ENCODE assay signal across 9 mouse cellular contexts in genomic region chr16:38858120-38858749, GRCm38 (mm10). TPM values are rescaled to one million over a fixed set of nuclear protein-coding genes. Genes with fewer than 3 reads are reported as not detected.
DNase-seq lines count a peak whose midpoint lies in the region; ATAC-seq and TF ChIP-seq lines count a peak whose summit lies in the region.
"Had no signal": no experiment of that assay in that cellular context is flagged by ENCODE, and none has a peak within 500 bp of the region (broad histone marks: within the 10 kb centered on the region; RNA-seq: fewer than 3 reads in every experiment).

No protein-coding gene starts in this region.

- TF ChIP-seq CTCF in intestine, postnatal 0 days (IDR thresholded peaks at IDR 0.05; ENCODE audit: low read depth): peak; percentile 70
- peak; percentile 35 to 95; a peak in 3 of 4 replicates for TF ChIP-seq CTCF in CH12.LX (conservative IDR thresholded peaks at IDR 0.05 in 1 of 2, IDR thresholded peaks at IDR 0.05 in 1 of 2; ENCODE audit: low read depth in 2 of 2, low read length in 2 of 2)
- TF ChIP-seq CTCF in heart, postnatal 0 days (IDR thresholded peaks at IDR 0.05; ENCODE audit: low read depth): peak; percentile 59

- ATAC-seq in intestine, postnatal 0 days: no peak
- ATAC-seq in intestine, embryonic 15.5 days: no peak
- no peak; the same call in 1 of the 2 replicates for ATAC-seq in heart, postnatal 0 days (ENCODE audit: insufficient read depth, low read depth)

- no peaks in the 10 kb centered on the region for H3K27me3 ChIP-seq in intestine, postnatal 0 days (replicated peaks; ENCODE audit: control insufficient read depth, insufficient read depth, low read length)
- no peaks in the 10 kb centered on the region for H3K27me3 ChIP-seq in intestine, embryonic 15.5 days (replicated peaks)
- H3K27me3 ChIP-seq in CH12.LX (replicated peaks): peaks cover 26% of the 10 kb centered on the region
- H3K27me3 ChIP-seq in heart, postnatal 0 days (ENCODE audit: control insufficient read depth, insufficient read depth, low read length): no peaks in the 10 kb centered on the region
- H3K27me3 ChIP-seq in splenic B cell, adult 2 months (ENCODE audit: control insufficient read depth, insufficient read depth, low read length, poor library complexity, severe bottlenecking): no peaks in the 10 kb centered on the region

- peak; percentile 62 for DNase-seq in CH12.LX (ENCODE audit: extremely low read depth)
- DNase-seq in NIH3T3 (ENCODE audit: low read depth): peak; percentile 64
- peak; percentile 33 for DNase-seq in heart, postnatal 0 days (ENCODE audit: low spot score)
- DNase-seq in splenic B cell, adult 2 months (ENCODE audit: low read depth, low spot score): peak; percentile 50
- DNase-seq in frontal cortex, postnatal 10 days (ENCODE audit: low spot score in 2 of 2): no peak
- no peak for DNase-seq in spleen, postnatal 10 days (ENCODE audit: low spot score in 2 of 2)

- no peak overlapping the region for H3K9ac ChIP-seq in intestine, postnatal 0 days (ENCODE audit: low read depth, low read length)
- H3K9ac ChIP-seq in intestine, embryonic 15.5 days: no peak overlapping the region
- H3K9ac ChIP-seq in CH12.LX (ENCODE audit: insufficient read depth, low read depth): no peak overlapping the region
- no peak overlapping the region for H3K9ac ChIP-seq in heart, postnatal 0 days (replicated peaks; ENCODE audit: low read depth, low read length)

- no peak for TF ChIP-seq POLR2A in CH12.LX (IDR thresholded peaks at IDR 0.05; ENCODE audit: low read depth, low read length)

- dilution Hi-C loops in CH12.LX (cut with MboI; ENCODE audit: extremely low pct_ligation_motif_present, extremely low pct_unique_long_range_greater_than_20kb, low sequenced_read_pairs): no loop called here

- H3K9me3 ChIP-seq in intestine, postnatal 0 days (ENCODE audit: control insufficient read depth): no peaks in the 10 kb centered on the region
- no peaks in the 10 kb centered on the region for H3K9me3 ChIP-seq in intestine, embryonic 15.5 days
- no peaks in the 10 kb centered on the region for H3K9me3 ChIP-seq in CH12.LX (replicated peaks; ENCODE audit: low read length)
- H3K9me3 ChIP-seq in heart, postnatal 0 days (replicated peaks; ENCODE audit: control insufficient read depth, low read length): no peaks in the 10 kb centered on the region

- in situ Hi-C loops in CH12.LX (cut with MboI; ENCODE audit: low pct_ligation_motif_present, low pct_unique_long_range_greater_than_20kb, low sequenced_read_pairs): loop anchor here (10.0 kb wide), 1 partner anchor 197 kb away; no protein-coding TSS in a partner anchor

- TF ChIP-seq RAD21 in CH12.LX (IDR thresholded peaks at IDR 0.05; ENCODE audit: low read depth, low read length): peak; percentile 96

- H3K4me2 ChIP-seq in intestine, postnatal 0 days (replicated peaks; ENCODE audit: low read depth): no peak overlapping the region
- no peak overlapping the region; the same call in 1 of the 2 replicates for H3K4me2 ChIP-seq in intestine, embryonic 15.5 days (replicated peaks)
- peak overlapping the region; percentile 60 for H3K4me2 ChIP-seq in CH12.LX (ENCODE audit: insufficient read depth, low read depth, poor library complexity, severe bottlenecking)
- no peak overlapping the region for H3K4me2 ChIP-seq in heart, postnatal 0 days (ENCODE audit: low read depth, low read length)

- no peak overlapping the region for H3K27ac ChIP-seq in intestine, postnatal 0 days (ENCODE audit: low read depth, low read length)
- no peak overlapping the region for H3K27ac ChIP-seq in intestine, embryonic 15.5 days
- H3K27ac ChIP-seq in CH12.LX (ENCODE audit: insufficient read depth, low read depth): no peak overlapping the region
- no peak overlapping the region for H3K27ac ChIP-seq in heart, postnatal 0 days (ENCODE audit: low read depth)

- 24% methylated on average over 8 of the region's 8 CpGs for WGBS in intestine, postnatal 0 days
- WGBS in intestine, embryonic 15.5 days: 25% methylated on average over 8 of the region's 8 CpGs
- 21% methylated on average over 8 of the region's 8 CpGs for WGBS in heart, postnatal 0 days

- no peaks in the 10 kb centered on the region for H3K4me1 ChIP-seq in intestine, postnatal 0 days (replicated peaks; ENCODE audit: control insufficient read depth, insufficient read depth, low read length)
- no peaks in the 10 kb centered on the region for H3K4me1 ChIP-seq in intestine, embryonic 15.5 days (replicated peaks)
- H3K4me1 ChIP-seq in CH12.LX (ENCODE audit: control insufficient read depth in 1 of 2, insufficient read depth in 2 of 2): no peaks in the 10 kb centered on the region
- H3K4me1 ChIP-seq in heart, postnatal 0 days (ENCODE audit: control insufficient read depth, insufficient read depth): peaks cover 6% of the 10 kb centered on the region; the same call in 1 of the 2 replicates

- no peak overlapping the region for H3K4me3 ChIP-seq in intestine, postnatal 0 days (ENCODE audit: low read depth, low read length)
- H3K4me3 ChIP-seq in intestine, embryonic 15.5 days (replicated peaks): no peak overlapping the region
- no peak overlapping the region for H3K4me3 ChIP-seq in CH12.LX (replicated peaks in 1 of 3; ENCODE audit: low read depth in 2 of 3, low read length in 2 of 3, poor library complexity in 1 of 3)
- no peak overlapping the region for H3K4me3 ChIP-seq in heart, postnatal 0 days (ENCODE audit: low read depth, low read length)
- H3K4me3 ChIP-seq: erythroblast, embryonic 14.5 days had no signal

- no peak for TF ChIP-seq EP300 in CH12.LX (IDR thresholded peaks at IDR 0.05; ENCODE audit: low read length)
- TF ChIP-seq EP300 in heart, postnatal 0 days (IDR thresholded peaks at IDR 0.05; ENCODE audit: low read depth): no peak

- no peaks in the 10 kb centered on the region for H3K36me3 ChIP-seq in intestine, postnatal 0 days (ENCODE audit: control insufficient read depth, insufficient read depth)
- no peaks in the 10 kb centered on the region for H3K36me3 ChIP-seq in intestine, embryonic 15.5 days
- no peaks in the 10 kb centered on the region for H3K36me3 ChIP-seq in CH12.LX (replicated peaks in 1 of 2; ENCODE audit: control insufficient read depth in 1 of 2, insufficient read depth in 1 of 2, low read length in 1 of 2)
- no peaks in the 10 kb centered on the region for H3K36me3 ChIP-seq in heart, postnatal 0 days (replicated peaks; ENCODE audit: control insufficient read depth, insufficient read depth, low read length)
- no peaks in the 10 kb centered on the region for H3K36me3 ChIP-seq in splenic B cell, adult 2 months (ENCODE audit: control insufficient read depth, insufficient read depth, low read length, poor library complexity, severe bottlenecking)

- H3K79me2 ChIP-seq in CH12.LX (replicated peaks; ENCODE audit: control insufficient read depth, extremely low read depth, insufficient read depth, poor library complexity, severe bottlenecking): no peaks in the 10 kb centered on the region

TF ChIP-seq in CH12.LX, 34 proteins besides CTCF, POLR2A, EP300 and RAD21 (continues in another document):
- TF ChIP-seq E2F4 (IDR thresholded peaks at IDR 0.05; ENCODE audit: insufficient replicate concordance, low read depth, low read length) (peak; percentile 79; the same call in 1 of the 2 replicates), MAZ (IDR thresholded peaks at IDR 0.05; ENCODE audit: low read depth, low read length) (0 out of 2 replicates have a peak, but pooled peaks have one; percentile 26), MYC (IDR thresholded peaks at IDR 0.05; ENCODE audit: low read depth, low read length) (peak; percentile 68; the same call in 1 of the 2 replicates), ZC3H11A (IDR thresholded peaks at IDR 0.05; ENCODE audit: low read depth, low read length) (peak; percentile 36; the same call in 1 of the 2 replicates), MEF2A (IDR thresholded peaks at IDR 0.05; ENCODE audit: borderline replicate concordance, low read depth, low read length) (peak; percentile 16; the same call in 1 of the 2 replicates), JUND (conservative IDR thresholded peaks at IDR 0.05; ENCODE audit: low read depth, low read length) (no peak; the same call in 1 of the 2 replicates), RCOR1 (conservative IDR thresholded peaks at IDR 0.05; ENCODE audit: low read depth, low read length) (no peak), USF1 (IDR thresholded peaks at IDR 0.05; ENCODE audit: low read depth, low read length) (no peak), ZNF384 (IDR thresholded peaks at IDR 0.05; ENCODE audit: low read depth, low read length) (peak; percentile 100), HCFC1 (IDR thresholded peaks at IDR 0.05; ENCODE audit: low read depth, low read length) (0 out of 2 replicates have a peak, but pooled peaks have one; percentile 20), ZKSCAN1 (IDR thresholded peaks at IDR 0.05; ENCODE audit: borderline replicate concordance, low read depth, low read length) (peak; percentile 5; the same call in 1 of the 2 replicates)

RNA-seq across cellular contexts. Expression of gene 4930435E12Rik, which starts 29.7 kb away (rescaled TPM):
- polyA plus RNA-seq in intestine, postnatal 0 days (2015; fragmentation: Nextera tagmentation; extraction: Ambion mirVana): not detected in 2 replicates
- polyA plus RNA-seq in intestine, embryonic 15.5 days (2015; fragmentation: Nextera tagmentation; extraction: Ambion mirVana): not detected in 2 replicates
- total RNA-seq in CH12.LX (2012; rRNA removed) (not detected in 2 replicates), CH12.LX (2014; rRNA removed) (not detected in 2 replicates)
- not detected in 2 replicates for polyA plus RNA-seq in CH12.LX (2012; ENCODE audit: insufficient read length, low read depth)
- total RNA-seq in heart, postnatal 0 days (2014; rRNA removed; ENCODE audit: low replicate concordance): not detected in 2 replicates
- polyA plus RNA-seq in heart, postnatal 0 days (2015; fragmentation: Nextera tagmentation; extraction: Ambion mirVana): not detected in 2 replicates
- polyA plus RNA-seq: erythroblast, embryonic 14.5 days had no signal

RNA-seq across cellular contexts. Expression of gene Igsf11, which starts 34.2 kb away (rescaled TPM):
- polyA plus RNA-seq in intestine, postnatal 0 days (2015; fragmentation: Nextera tagmentation; extraction: Ambion mirVana): 1.2 and 1.6 TPM in 2 replicates
- polyA plus RNA-seq in intestine, embryonic 15.5 days (2015; fragmentation: Nextera tagmentation; extraction: Ambion mirVana): 1.7 TPM in 2 replicates
- not detected in 2 replicates for total RNA-seq in CH12.LX (2012; rRNA removed)
- total RNA-seq in CH12.LX (2014; rRNA removed): 0.05 TPM in 1 of 2 replicates, not detected in the other
- polyA plus RNA-seq in CH12.LX (2012; ENCODE audit: insufficient read length, low read depth): 0.19 TPM in 1 of 2 replicates, not detected in the other
- 0.19 and 2.6 TPM in 2 replicates for total RNA-seq in heart, postnatal 0 days (2014; rRNA removed; ENCODE audit: low replicate concordance)
- 0.07 and 0.16 TPM in 2 replicates for polyA plus RNA-seq in heart, postnatal 0 days (2015; fragmentation: Nextera tagmentation; extraction: Ambion mirVana)
- polyA plus RNA-seq: erythroblast, embryonic 14.5 days had no signal

RNA-seq across cellular contexts. Expression of gene Upk1b, which starts 58.1 kb away (rescaled TPM):
- polyA plus RNA-seq in intestine, postnatal 0 days (2015; fragmentation: Nextera tagmentation; extraction: Ambion mirVana): 12.3 and 12.7 TPM in 2 replicates
- polyA plus RNA-seq in intestine, embryonic 15.5 days (2015; fragmentation: Nextera tagmentation; extraction: Ambion mirVana): 14.4 and 16.8 TPM in 2 replicates
- total RNA-seq in CH12.LX (2012; rRNA removed) (not detected in 2 replicates), CH12.LX (2014; rRNA removed) (not detected in 2 replicates)
- not detected in 2 replicates for polyA plus RNA-seq in CH12.LX (2012; ENCODE audit: insufficient read length, low read depth)
- total RNA-seq in heart, postnatal 0 days (2014; rRNA removed; ENCODE audit: low replicate concordance): 19.4 and 75.5 TPM in 2 replicates
- polyA plus RNA-seq in heart, postnatal 0 days (2015; fragmentation: Nextera tagmentation; extraction: Ambion mirVana): 13.8 and 13.9 TPM in 2 replicates
- polyA plus RNA-seq: erythroblast, embryonic 14.5 days had no signal

Comparison
In these comparisons a context has a peak if more than half of its experiments do, and no peak if none do; other contexts are left out.
1. DNase-seq: peak in CH12.LX (single experiment), NIH3T3 (single experiment), heart, postnatal 0 days (single experiment) and splenic B cell, adult 2 months (single experiment); none in frontal cortex, postnatal 10 days (0 of 2) and spleen, postnatal 10 days (0 of 2).
2. RNA of gene Upk1b, which starts 58.1 kb away (polyA plus RNA-seq): 14.4 to 16.8 TPM in intestine, embryonic 15.5 days, 13.8 to 13.9 TPM in heart, postnatal 0 days and 12.3 to 12.7 TPM in intestine, postnatal 0 days; not detected in CH12.LX; every median in the first group is over 10 times any median in the second.
3. Peak in every context shown above with its lines, with median percentiles within 50 percentile points of each other: CTCF ChIP-seq.